Mouse (Mus musculus): ENCODE measurements at regions not wholly inside any gene's neighbourhood (a gene's known extent, or its start where the extent isn't known, plus 50 kb on each side); places are given as distances from the start of the nearest gene placed in this dataset.

GRCm38 (mm10) chr19:22047657-22048056 lies 91.2 kb upstream of the Trpm3 start:
- DNase-seq (ENCODE audit: inconsistent ontology term) = peak; percentile 15

DNA sequence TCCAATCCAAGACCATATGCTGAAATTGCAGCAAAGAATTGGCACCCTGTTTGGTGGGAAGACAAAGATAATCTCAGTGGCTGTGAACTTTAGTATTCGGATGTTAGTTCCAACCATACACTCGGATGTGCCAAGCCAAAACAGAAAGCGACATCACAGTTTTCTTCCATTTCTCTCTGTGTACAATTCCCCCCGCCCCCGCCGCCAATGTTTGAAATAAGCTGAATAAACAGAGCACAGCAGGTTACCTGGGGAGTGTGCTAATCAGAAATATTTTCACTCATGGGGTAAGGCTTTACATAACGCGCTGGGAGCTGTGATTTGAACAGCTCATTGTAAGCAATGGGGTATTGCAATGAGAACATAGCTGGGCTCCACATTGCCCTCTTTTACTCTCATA lies 72.5 kb upstream of the Trpm3 start:
- DNase-seq (ENCODE audit: inconsistent ontology term) = no peak

DNA sequence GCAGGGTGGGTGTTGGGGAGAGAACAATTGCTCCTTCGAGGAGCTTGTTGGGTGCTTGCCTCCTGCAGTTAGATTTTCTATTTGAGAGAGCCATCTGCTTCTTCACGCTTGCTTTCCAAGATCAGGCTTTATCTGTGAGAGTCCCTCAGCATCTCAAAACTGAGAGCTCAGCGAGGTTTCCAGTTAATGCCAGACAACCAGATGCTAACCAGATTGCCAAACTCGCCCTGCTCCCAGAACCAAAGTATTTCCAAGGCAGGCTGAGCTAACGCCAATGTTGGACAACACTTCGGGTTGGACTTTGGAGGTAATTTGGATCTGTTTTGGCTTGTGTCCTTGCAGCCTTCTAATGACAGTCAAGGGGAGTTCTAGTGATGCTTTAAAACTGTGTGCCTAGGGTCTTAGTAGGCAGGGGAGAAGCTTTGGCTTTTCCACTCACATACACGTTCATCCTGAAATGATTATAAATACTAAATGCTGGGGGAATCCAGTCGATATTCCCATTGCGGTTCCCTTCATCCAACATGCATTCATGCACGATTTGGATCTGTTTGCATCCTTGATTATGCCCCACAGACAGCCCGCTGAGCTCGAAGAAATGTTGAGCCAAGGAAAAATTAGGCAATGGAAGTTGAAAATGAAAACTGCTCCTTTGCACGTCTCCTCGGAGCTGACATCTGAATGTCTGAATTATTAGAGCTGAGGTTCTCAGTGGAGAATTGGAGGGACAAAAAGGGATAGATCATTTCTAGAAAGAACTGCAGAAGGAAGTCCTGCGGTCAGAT lies 68.4 kb upstream of the Trpm3 start:
- no peak for DNase-seq (ENCODE audit: inconsistent ontology term)

GRCm38 (mm10) chr19:22071701-22072100 lies 67.1 kb upstream of the Trpm3 start:
- no peak for DNase-seq (ENCODE audit: inconsistent ontology term)

GRCm38 (mm10) chr19:22074042-22074441 lies 64.8 kb upstream of the Trpm3 start:
- DNase-seq (ENCODE audit: inconsistent ontology term) = no peak

DNA sequence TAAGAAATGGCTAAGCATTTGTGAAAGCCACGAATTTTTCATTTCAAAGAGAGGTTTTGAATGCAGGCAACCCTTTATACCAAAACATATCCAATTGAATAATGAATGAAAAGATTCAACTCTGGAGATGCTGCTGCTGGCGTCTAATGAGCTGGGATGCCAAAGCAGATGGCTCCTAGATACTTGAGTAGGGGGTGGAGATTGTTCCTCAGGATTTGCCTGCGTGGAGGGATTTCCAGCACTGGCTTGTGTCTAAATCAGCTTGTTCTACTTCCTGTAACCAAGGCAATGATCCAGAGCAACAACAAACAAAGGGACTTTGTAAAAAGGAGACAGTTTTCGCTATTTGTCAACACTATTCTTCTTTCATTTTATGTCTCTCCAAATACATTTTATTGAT lies 57.4 kb upstream of the Trpm3 start:
- peak; percentile 25 for DNase-seq (ENCODE audit: inconsistent ontology term)

All from Muller cell, postnatal 12 days (primary cell).